Mouse (Mus musculus): ENCODE measurements around the gene Gm38431. TPM values are rescaled to one million over a fixed set of nuclear protein-coding genes. Genes with fewer than 3 reads are reported as not detected.

The Gm38431 gene
- polyA plus RNA-seq, 1 experiment from 2014 or later: 1.2 TPM

- Histone ChIP-seq H3K27me3 (ENCODE audit: control insufficient read depth, insufficient read depth, low read depth, low read length) (no peaks in the 10 kb centered on the region), H3K4me2 (ENCODE audit: low read depth, low read length) (no peak overlapping the region), H3K4me1 (replicated peaks; ENCODE audit: control insufficient read depth, insufficient read depth, low read length) (peaks cover 20% of the 10 kb centered on the region), H3K27ac (ENCODE audit: low read length) (no peak overlapping the region), H3K36me3 (ENCODE audit: control insufficient read depth, insufficient read depth, low read length) (no peaks in the 10 kb centered on the region; the same call in 1 of the 2 replicates), H3K4me3 (ENCODE audit: low read length) (no peak overlapping the region), H3K9me3 (ENCODE audit: control insufficient read depth, low read length) (no peaks in the 10 kb centered on the region), H3K9ac (ENCODE audit: low read length) (no peak overlapping the region)
- no peak for ATAC-seq (ENCODE audit: low read depth)
- 70% methylated on average over 12 of the region's 12 CpGs for WGBS
Measured at GRCm38 (mm10) chr9:21132102-21132775, 40.4 kb upstream of the Gm38431 start.

- Histone ChIP-seq H3K36me3 (ENCODE audit: control insufficient read depth, insufficient read depth, low read length) (peaks cover 3% of the 10 kb centered on the region; the same call in 1 of the 2 replicates), H3K9me3 (ENCODE audit: control insufficient read depth, low read length) (no peaks in the 10 kb centered on the region), H3K9ac (ENCODE audit: low read length) (peak within 1 kb of the TSS; percentile 82), H3K4me2 (ENCODE audit: low read depth, low read length) (peak within 1 kb of the TSS; percentile 77), H3K4me1 (replicated peaks; ENCODE audit: control insufficient read depth, insufficient read depth, low read length) (peaks cover 20% of the 10 kb centered on the region), H3K27me3 (ENCODE audit: control insufficient read depth, insufficient read depth, low read depth, low read length) (no peaks in the 10 kb centered on the region), H3K27ac (ENCODE audit: low read length) (peak within 1 kb of the TSS; percentile 65; the same call in 1 of the 2 replicates), H3K4me3 (ENCODE audit: low read length) (peak within 1 kb of the TSS; percentile 86)
- 5% methylated on average over 37 of the region's 37 CpGs for WGBS
- peak; percentile 98 for ATAC-seq (ENCODE audit: low read depth)
Measured at GRCm38 (mm10) chr9:21131059-21131956, 39.5 kb upstream of the Gm38431 start, which contains the start of gene Tyk2. Tyk2 (minus strand) TSS chr9:21131243.

GRCm38 (mm10) chr9:21126259-21126627, 34.4 kb upstream of the Gm38431 start:
- Histone ChIP-seq H3K27ac (ENCODE audit: low read length) (no peak overlapping the region), H3K9ac (ENCODE audit: low read length) (no peak overlapping the region)

GRCm38 (mm10) chr9:21125502-21126258, 33.9 kb upstream of the Gm38431 start:
- Histone ChIP-seq H3K4me3 (ENCODE audit: low read length) (no peak overlapping the region), H3K27me3 (ENCODE audit: control insufficient read depth, insufficient read depth, low read depth, low read length) (no peaks in the 10 kb centered on the region), H3K4me1 (replicated peaks; ENCODE audit: control insufficient read depth, insufficient read depth, low read length) (peaks cover 4% of the 10 kb centered on the region; the same call in 1 of the 2 replicates), H3K36me3 (ENCODE audit: control insufficient read depth, insufficient read depth, low read length) (peaks cover 8% of the 10 kb centered on the region; the same call in 1 of the 2 replicates), H3K4me2 (ENCODE audit: low read depth, low read length) (no peak overlapping the region), H3K9ac (ENCODE audit: low read length) (no peak overlapping the region), H3K27ac (ENCODE audit: low read length) (no peak overlapping the region), H3K9me3 (ENCODE audit: control insufficient read depth, low read length) (no peaks in the 10 kb centered on the region)
- WGBS: 80% methylated on average over 9 of the region's 9 CpGs
- no peak for ATAC-seq (ENCODE audit: low read depth)

More at GRCm38 (mm10) chr9:21126259-21126627, 34.4 kb upstream of the Gm38431 start:
- H3K36me3 ChIP-seq (ENCODE audit: control insufficient read depth, insufficient read depth, low read length): peaks cover 8% of the 10 kb centered on the region; the same call in 1 of the 2 replicates
- H3K9me3 ChIP-seq (ENCODE audit: control insufficient read depth, low read length): no peaks in the 10 kb centered on the region
- 44% methylated on average over 2 of the region's 2 CpGs for WGBS
- ATAC-seq (ENCODE audit: low read depth): no peak
- no peak overlapping the region for H3K4me3 ChIP-seq (ENCODE audit: low read length)
- no peaks in the 10 kb centered on the region for H3K27me3 ChIP-seq (ENCODE audit: control insufficient read depth, insufficient read depth, low read depth, low read length)
- peaks cover 4% of the 10 kb centered on the region; the same call in 1 of the 2 replicates for H3K4me1 ChIP-seq (replicated peaks; ENCODE audit: control insufficient read depth, insufficient read depth, low read length)
- H3K4me2 ChIP-seq (ENCODE audit: low read depth, low read length): no peak overlapping the region

GRCm38 (mm10) chr9:21124837-21125236, 33.0 kb upstream of the Gm38431 start:
- 79% methylated on average over 5 of the region's 5 CpGs for WGBS
- no peak overlapping the region for H3K27ac ChIP-seq (ENCODE audit: low read length)
- H3K9me3 ChIP-seq (ENCODE audit: control insufficient read depth, low read length): no peaks in the 10 kb centered on the region
- no peaks in the 10 kb centered on the region for H3K4me1 ChIP-seq (replicated peaks; ENCODE audit: control insufficient read depth, insufficient read depth, low read length)
- no peak for ATAC-seq (ENCODE audit: low read depth)
- H3K4me2 ChIP-seq (ENCODE audit: low read depth, low read length): no peak overlapping the region
- no peaks in the 10 kb centered on the region for H3K27me3 ChIP-seq (ENCODE audit: control insufficient read depth, insufficient read depth, low read depth, low read length)
- no peak overlapping the region for H3K4me3 ChIP-seq (ENCODE audit: low read length)
- peaks cover 8% of the 10 kb centered on the region; the same call in 1 of the 2 replicates for H3K36me3 ChIP-seq (ENCODE audit: control insufficient read depth, insufficient read depth, low read length)
- no peak overlapping the region for H3K9ac ChIP-seq (ENCODE audit: low read length)

- Histone ChIP-seq H3K9ac (ENCODE audit: low read length) (no peak overlapping the region), H3K27me3 (ENCODE audit: control insufficient read depth, insufficient read depth, low read depth, low read length) (no peaks in the 10 kb centered on the region), H3K4me1 (replicated peaks; ENCODE audit: control insufficient read depth, insufficient read depth, low read length) (no peaks in the 10 kb centered on the region), H3K36me3 (ENCODE audit: control insufficient read depth, insufficient read depth, low read length) (peaks cover 5% of the 10 kb centered on the region; the same call in 1 of the 2 replicates), H3K27ac (ENCODE audit: low read length) (no peak overlapping the region), H3K9me3 (ENCODE audit: control insufficient read depth, low read length) (no peaks in the 10 kb centered on the region), H3K4me2 (ENCODE audit: low read depth, low read length) (no peak overlapping the region), H3K4me3 (ENCODE audit: low read length) (no peak overlapping the region)
- 84% methylated on average over 16 of the region's 16 CpGs for WGBS
- ATAC-seq (ENCODE audit: low read depth): no peak
Measured at GRCm38 (mm10) chr9:21121483-21121882, 29.7 kb upstream of the Gm38431 start.

GRCm38 (mm10) chr9:21117073-21117472, 25.3 kb upstream of the Gm38431 start:
- WGBS: 66% methylated on average over 6 of the region's 6 CpGs
- no peaks in the 10 kb centered on the region for H3K27me3 ChIP-seq (ENCODE audit: control insufficient read depth, insufficient read depth, low read depth, low read length)
- no peaks in the 10 kb centered on the region; the same call in 1 of the 2 replicates for H3K36me3 ChIP-seq (ENCODE audit: control insufficient read depth, insufficient read depth, low read length)
- ATAC-seq (ENCODE audit: low read depth): no peak
- no peaks in the 10 kb centered on the region for H3K9me3 ChIP-seq (ENCODE audit: control insufficient read depth, low read length)
- H3K9ac ChIP-seq (ENCODE audit: low read length): no peak overlapping the region
- H3K4me1 ChIP-seq (replicated peaks; ENCODE audit: control insufficient read depth, insufficient read depth, low read length): no peaks in the 10 kb centered on the region
- no peak overlapping the region for H3K27ac ChIP-seq (ENCODE audit: low read length)
- H3K4me2 ChIP-seq (ENCODE audit: low read depth, low read length): no peak overlapping the region
- H3K4me3 ChIP-seq (ENCODE audit: low read length): no peak overlapping the region

- H3K4me3 ChIP-seq (ENCODE audit: low read length): no peak overlapping the region
- H3K9me3 ChIP-seq (ENCODE audit: control insufficient read depth, low read length): no peaks in the 10 kb centered on the region
- H3K9ac ChIP-seq (ENCODE audit: low read length): no peak overlapping the region
- no peaks in the 10 kb centered on the region for H3K4me1 ChIP-seq (replicated peaks; ENCODE audit: control insufficient read depth, insufficient read depth, low read length)
- WGBS: 74% methylated on average over 8 of the region's 8 CpGs
- ATAC-seq (ENCODE audit: low read depth): no peak
- no peak overlapping the region for H3K27ac ChIP-seq (ENCODE audit: low read length)
- no peak overlapping the region for H3K4me2 ChIP-seq (ENCODE audit: low read depth, low read length)
- no peaks in the 10 kb centered on the region; the same call in 1 of the 2 replicates for H3K36me3 ChIP-seq (ENCODE audit: control insufficient read depth, insufficient read depth, low read length)
- no peaks in the 10 kb centered on the region for H3K27me3 ChIP-seq (ENCODE audit: control insufficient read depth, insufficient read depth, low read depth, low read length)
Measured at GRCm38 (mm10) chr9:21115105-21115504, 23.3 kb upstream of the Gm38431 start.

Measured in lung, embryonic 16.5 days (tissue).